Mouse (Mus musculus) heart, postnatal 0 days (tissue): ENCODE measurements at regions not wholly inside any gene's neighbourhood (a gene's known extent, or its start where the extent isn't known, plus 50 kb on each side); places are given as distances from the start of the nearest gene placed in this dataset.

Source experiments
- CTCF ChIP-seq: IDR thresholded peaks from 2 replicates; pipeline ENCODE4 v1.5.1; 2016; ENCODE audit warnings: antibody characterized with exemption, control low read depth, low read depth
- EP300 ChIP-seq: IDR thresholded peaks from 2 replicates; pipeline ENCODE4 v1.6.1; 2016; ENCODE audit warnings: antibody characterized with exemption, low read depth

- TF ChIP-seq CTCF (no peak), EP300 (no peak)
Observed at GRCm38 (mm10) chr19:15200361-15200760, 602.5 kb upstream of the Tle4 start.
